Mouse (Mus musculus): ENCODE data around the gene Slc32a1.

Slc32a1 gene

DNA sequence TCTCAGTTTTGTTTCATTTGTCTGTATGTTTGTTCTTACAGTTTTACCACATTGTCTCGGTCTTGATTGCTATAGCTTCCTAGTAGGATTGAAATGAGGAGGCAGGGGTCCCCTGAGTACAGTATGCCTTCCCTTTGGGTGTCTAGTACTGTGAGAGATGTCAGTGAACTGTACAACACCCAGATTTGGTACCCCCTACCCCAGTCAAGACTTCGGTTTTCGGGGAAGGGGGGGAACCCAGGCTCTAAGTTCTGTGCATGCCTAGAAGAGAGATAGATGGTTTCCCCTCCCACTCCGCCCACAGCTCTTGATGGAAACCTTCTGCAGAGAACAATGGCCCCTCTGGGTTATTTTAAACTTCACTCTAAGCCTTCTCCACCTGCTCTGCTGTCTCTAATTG, 54.5 kb downstream of the Slc32a1 start, which contains the start of gene Ppp1r16b:
Ppp1r16b (plus strand) TSS at position 301 of the 400 bp plus-strand sequence.
- DNase-seq (ENCODE audit: low spot score in 2 of 2): no peak

Data from natural killer cell, adult 2 months (primary cell).